Mouse (Mus musculus) embryonic facial prominence, embryonic 13.5 days (tissue): ENCODE results near the gene Atxn7l1. TPM values are rescaled to one million over a fixed set of nuclear protein-coding genes. Genes with fewer than 3 reads are reported as not detected.
A peak's percentile ranks its signal among the peaks of the same experiment; 100 is the strongest.

Experiments used
- ATAC-seq: fragments of 200-750 bp; cut with Nextera tagmentation; 2 replicates; pipeline ENCODE4 v1.8.0; 2017; ENCODE audit warnings: low read depth; ENCODE audit not compliant: insufficient number of reproducible peaks, insufficient read depth, low FRiP score, low TSS enrichment
- H3K27ac ChIP-seq: fragments of 300-500 bp; sonication (generic); 2 replicates; pipeline ENCODE4 v1.5.1; 2015; ENCODE audit warnings: moderate library complexity, mild to moderate bottlenecking, inconsistent platforms
- H3K27me3 ChIP-seq: fragments of 300-500 bp; sonication (generic); 2 replicates; pipeline ENCODE4 v1.6.1; 2015; ENCODE audit warnings: mild to moderate bottlenecking, inconsistent platforms
- H3K36me3 ChIP-seq: fragments of 300-500 bp; sonication (generic); 2 replicates; pipeline ENCODE4 v1.6.1; 2015; ENCODE audit warnings: mild to moderate bottlenecking, inconsistent platforms
- H3K4me1 ChIP-seq: fragments of 300-500 bp; sonication (generic); 2 replicates; pipeline ENCODE4 v1.6.1; 2015; ENCODE audit warnings: inconsistent platforms
- H3K4me2 ChIP-seq: fragments of 300-500 bp; sonication (generic); 2 replicates; pipeline ENCODE4 v1.6.1; 2015; ENCODE audit warnings: moderate library complexity, mild to moderate bottlenecking, inconsistent platforms
- H3K4me3 ChIP-seq: fragments of 300-500 bp; sonication (generic); 2 replicates; pipeline ENCODE4 v1.5.1; 2015; ENCODE audit warnings: mild to moderate bottlenecking, inconsistent platforms
- H3K9ac ChIP-seq: fragments of 300-500 bp; sonication (generic); 2 replicates; pipeline ENCODE4 v1.6.1; 2015; ENCODE audit warnings: mild to moderate bottlenecking, inconsistent platforms
- H3K9me3 ChIP-seq: fragments of 300-500 bp; sonication (generic); 2 replicates; pipeline ENCODE4 v1.6.1; 2016; ENCODE audit warnings: inconsistent platforms
- WGBS: fragments of 180-500 bp; shearing (Covaris S2); methylation state at CpG from one replicate; pipeline ENCODE4 v1.1.7; 2015; ENCODE audit warnings: mixed read lengths; 5-methylcytosine and 5-hydroxymethylcytosine counted together
- polyA plus RNA-seq: library from polyadenylated mRNA; unstranded; fragments of >200 nt; fragmentation: Nextera tagmentation; extraction: Ambion mirVana; gene quantifications from 2 replicates; pipeline ENCODE4 v1.2.1, GENCODE M21; 2015

The Atxn7l1 gene
- polyA plus RNA-seq, 1 experiment from 2014 or later, result 16.4 TPM

- peaks cover 23% of the 10 kb centered on the region for H3K4me1 ChIP-seq
- H3K27ac ChIP-seq, result no peak overlapping the region
- no peak for ATAC-seq
- no peaks in the 10 kb centered on the region for H3K36me3 ChIP-seq
- no peak overlapping the region for H3K4me3 ChIP-seq
- H3K4me2 ChIP-seq, result no peak overlapping the region
- WGBS, result 92% methylated on average over 2 of the region's 2 CpGs
- H3K9me3 ChIP-seq, result no peaks in the 10 kb centered on the region; the same call in 1 of the 2 replicates
- no peaks in the 10 kb centered on the region for H3K27me3 ChIP-seq
- no peak overlapping the region for H3K9ac ChIP-seq
These were observed 38.8 kb downstream of the Atxn7l1 start for GRCm38 (mm10) chr12:33186331-33186730.

- Histone ChIP-seq H3K9me3 (no peaks in the 10 kb centered on the region; the same call in 1 of the 2 replicates), H3K9ac (no peak overlapping the region)
- no peak for ATAC-seq
These were observed 42.6 kb downstream of the Atxn7l1 start for GRCm38 (mm10) chr12:33190133-33190532.

GRCm38 (mm10) chr12:33190633-33191032 lies 43.1 kb downstream of the Atxn7l1 start:
- no peaks in the 10 kb centered on the region for H3K27me3 ChIP-seq
- H3K9ac ChIP-seq, result no peak overlapping the region
- no peak for ATAC-seq
- peaks cover 42% of the 10 kb centered on the region for H3K4me1 ChIP-seq
- no peak overlapping the region for H3K4me2 ChIP-seq
- no peaks in the 10 kb centered on the region for H3K36me3 ChIP-seq
- whole genome bisulfite sequencing, result 62% methylated on average over 6 of the region's 6 CpGs
- H3K27ac ChIP-seq, result peak overlapping the region; percentile 16; the same call in 1 of the 2 replicates
- no peaks in the 10 kb centered on the region; the same call in 1 of the 2 replicates for H3K9me3 ChIP-seq
- no peak overlapping the region for H3K4me3 ChIP-seq

More at GRCm38 (mm10) chr12:33190133-33190532, 42.6 kb downstream of the Atxn7l1 start:
- no peak overlapping the region for H3K4me2 ChIP-seq
- WGBS, result 87% methylated on average over 7 of the region's 7 CpGs
- no peaks in the 10 kb centered on the region for H3K36me3 ChIP-seq
- peaks cover 38% of the 10 kb centered on the region for H3K4me1 ChIP-seq
- no peak overlapping the region for H3K4me3 ChIP-seq
- H3K27me3 ChIP-seq, result no peaks in the 10 kb centered on the region
- no peak overlapping the region for H3K27ac ChIP-seq

- H3K4me2 ChIP-seq, result peak overlapping the region; percentile 9; the same call in 1 of the 2 replicates
- no peaks in the 10 kb centered on the region; the same call in 1 of the 2 replicates for H3K9me3 ChIP-seq
- no peak overlapping the region for H3K4me3 ChIP-seq
- WGBS, result 39% methylated on average over 11 of the region's 11 CpGs
- no peak overlapping the region for H3K9ac ChIP-seq
- no peak for ATAC-seq
- peak overlapping the region; percentile 55; the same call in 1 of the 2 replicates for H3K27ac ChIP-seq
- H3K36me3 ChIP-seq, result peaks cover 5% of the 10 kb centered on the region; the same call in 1 of the 2 replicates
- H3K4me1 ChIP-seq, result peaks cover 42% of the 10 kb centered on the region
- H3K27me3 ChIP-seq, result no peaks in the 10 kb centered on the region
These were observed 46.0 kb downstream of the Atxn7l1 start for GRCm38 (mm10) chr12:33193408-33193901.

DNA sequence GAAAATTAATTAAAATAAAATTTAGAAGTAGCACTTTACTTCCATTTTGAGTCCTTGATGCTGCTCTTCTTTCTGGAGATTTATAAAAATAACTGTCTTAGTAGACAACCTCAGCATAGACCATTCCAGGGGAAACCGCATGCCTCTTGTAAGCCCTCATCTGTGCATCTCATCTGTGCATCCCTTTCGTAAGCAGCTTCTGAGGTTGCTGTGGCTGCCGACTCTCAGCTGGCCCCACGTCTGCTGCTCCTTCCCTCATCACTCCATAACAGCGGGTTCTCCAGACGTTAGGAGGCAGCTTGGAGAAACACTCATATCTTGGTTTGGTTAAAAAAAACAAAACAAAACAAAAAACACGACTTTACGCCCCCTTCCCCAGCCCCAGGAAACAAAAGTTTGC lies 47.7 kb downstream of the Atxn7l1 start:
- no peak for ATAC-seq
- no peak overlapping the region for H3K4me2 ChIP-seq
- H3K4me1 ChIP-seq, result peaks cover 40% of the 10 kb centered on the region
- H3K27me3 ChIP-seq, result no peaks in the 10 kb centered on the region
- H3K9ac ChIP-seq, result no peak overlapping the region
- H3K27ac ChIP-seq, result no peak overlapping the region
- H3K4me3 ChIP-seq, result no peak overlapping the region
- no peaks in the 10 kb centered on the region for H3K9me3 ChIP-seq
- H3K36me3 ChIP-seq, result peaks cover 5% of the 10 kb centered on the region; the same call in 1 of the 2 replicates
- 42% methylated on average over 8 of the region's 8 CpGs for WGBS

- peaks cover 28% of the 10 kb centered on the region for H3K4me1 ChIP-seq
- H3K4me3 ChIP-seq, result no peak overlapping the region
- no peaks in the 10 kb centered on the region for H3K27me3 ChIP-seq
- no peak overlapping the region for H3K4me2 ChIP-seq
- no peaks in the 10 kb centered on the region for H3K9me3 ChIP-seq
- H3K27ac ChIP-seq, result no peak overlapping the region
- WGBS, result 90% methylated on average over 6 of the region's 6 CpGs
- no peak overlapping the region for H3K9ac ChIP-seq
- no peak for ATAC-seq
- H3K36me3 ChIP-seq, result peaks cover 5% of the 10 kb centered on the region; the same call in 1 of the 2 replicates
These were observed 49.8 kb downstream of the Atxn7l1 start for GRCm38 (mm10) chr12:33197287-33197686.

DNA sequence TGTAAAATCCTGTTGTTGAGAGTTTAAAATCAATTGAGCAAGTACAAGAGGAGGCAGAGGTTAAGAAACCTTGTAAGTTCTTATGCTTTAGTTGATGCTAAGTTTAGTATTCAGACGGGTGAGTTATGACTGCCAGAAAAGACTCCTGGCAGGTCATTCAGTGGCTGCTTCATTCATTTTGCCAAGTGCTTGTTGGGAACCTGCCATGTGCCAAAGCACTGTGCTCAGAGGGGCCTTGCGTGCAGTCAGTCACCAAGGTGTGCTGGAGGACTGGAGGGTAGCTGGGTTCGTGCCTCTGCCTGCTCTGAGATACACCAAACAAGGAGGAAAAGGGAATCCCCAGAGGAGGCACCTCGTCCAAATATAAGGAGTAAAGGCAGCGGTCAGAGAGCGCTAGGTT lies 50.3 kb downstream of the Atxn7l1 start:
- no peaks in the 10 kb centered on the region for H3K27me3 ChIP-seq
- H3K9me3 ChIP-seq, result no peaks in the 10 kb centered on the region
- no peak overlapping the region for H3K9ac ChIP-seq
- peaks cover 5% of the 10 kb centered on the region; the same call in 1 of the 2 replicates for H3K36me3 ChIP-seq
- 80% methylated on average over 6 of the region's 6 CpGs for WGBS
- H3K4me1 ChIP-seq, result peaks cover 33% of the 10 kb centered on the region
- H3K4me2 ChIP-seq, result no peak overlapping the region
- no peak overlapping the region for H3K4me3 ChIP-seq
- no peak overlapping the region for H3K27ac ChIP-seq
- ATAC-seq, result no peak

DNA sequence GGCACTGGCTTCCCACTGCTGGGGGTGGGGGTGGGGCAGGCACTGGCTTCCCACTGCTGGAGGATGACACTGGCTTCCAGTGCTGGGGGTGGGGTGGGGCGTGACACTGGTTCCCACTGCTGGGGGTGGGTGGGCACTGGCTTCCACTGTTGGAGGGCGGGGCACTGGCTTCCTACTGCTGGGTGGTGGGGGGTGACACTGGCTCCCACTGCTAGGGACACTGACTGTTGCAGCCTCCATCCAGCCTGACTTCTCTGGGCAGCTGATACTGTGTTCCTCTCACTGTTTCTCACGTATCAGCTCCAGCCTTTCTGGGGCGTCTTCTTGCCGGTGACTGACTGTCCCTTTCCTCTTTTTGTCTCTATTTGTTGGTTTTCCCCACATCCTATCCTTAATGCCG lies 53.6 kb downstream of the Atxn7l1 start:
- no peaks in the 10 kb centered on the region for H3K9me3 ChIP-seq
- no peak for ATAC-seq
- H3K36me3 ChIP-seq, result peaks cover 5% of the 10 kb centered on the region; the same call in 1 of the 2 replicates
- WGBS, result 86% methylated on average over 6 of the region's 6 CpGs
- no peaks in the 10 kb centered on the region for H3K27me3 ChIP-seq
- no peak overlapping the region for H3K4me2 ChIP-seq
- H3K9ac ChIP-seq, result no peak overlapping the region
- no peak overlapping the region for H3K27ac ChIP-seq
- H3K4me1 ChIP-seq, result peaks cover 24% of the 10 kb centered on the region
- H3K4me3 ChIP-seq, result no peak overlapping the region

DNA sequence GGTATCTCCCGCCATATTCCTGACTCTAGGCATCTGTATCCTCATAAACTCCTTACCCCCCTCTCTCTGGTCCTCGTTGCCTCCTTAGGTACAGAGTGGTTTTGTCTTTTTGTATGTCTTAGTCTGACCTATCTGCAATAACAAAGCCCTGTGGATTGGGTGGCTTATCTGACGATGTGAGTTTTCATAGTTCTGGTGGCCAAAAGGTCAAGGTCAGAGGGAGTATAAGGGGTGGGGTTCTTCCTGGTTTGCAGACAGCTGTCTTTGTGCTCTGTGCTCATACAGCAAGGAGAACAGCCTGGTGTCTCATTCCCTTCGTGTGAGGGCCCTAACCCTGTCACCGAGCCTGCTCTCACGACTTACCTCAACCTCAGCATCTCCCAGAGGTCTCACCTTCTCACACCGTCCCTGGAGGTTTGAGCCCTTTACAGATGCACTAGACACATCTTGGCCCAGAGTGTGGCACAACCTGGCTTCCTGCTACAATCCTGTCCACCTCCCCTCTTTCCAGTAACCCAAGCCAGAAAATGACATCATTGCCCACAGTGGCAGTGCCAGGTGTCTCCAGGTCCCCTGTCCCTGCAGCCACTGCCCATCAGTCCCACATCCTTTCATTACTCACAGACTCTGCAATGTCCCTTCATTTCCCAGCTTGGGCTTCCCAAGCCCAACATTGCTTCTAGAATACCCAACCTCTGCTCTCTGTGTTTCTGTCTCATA lies 54.2 kb downstream of the Atxn7l1 start:
- H3K4me3 ChIP-seq, result no peak overlapping the region
- H3K36me3 ChIP-seq, result peaks cover 2% of the 10 kb centered on the region; the same call in 1 of the 2 replicates
- H3K9me3 ChIP-seq, result no peaks in the 10 kb centered on the region
- 75% methylated on average over 7 of the region's 7 CpGs for WGBS
- H3K9ac ChIP-seq, result no peak overlapping the region
- H3K4me1 ChIP-seq, result peaks cover 24% of the 10 kb centered on the region
- no peaks in the 10 kb centered on the region for H3K27me3 ChIP-seq
- no peak for ATAC-seq
- H3K4me2 ChIP-seq, result no peak overlapping the region
- H3K27ac ChIP-seq, result no peak overlapping the region

DNA sequence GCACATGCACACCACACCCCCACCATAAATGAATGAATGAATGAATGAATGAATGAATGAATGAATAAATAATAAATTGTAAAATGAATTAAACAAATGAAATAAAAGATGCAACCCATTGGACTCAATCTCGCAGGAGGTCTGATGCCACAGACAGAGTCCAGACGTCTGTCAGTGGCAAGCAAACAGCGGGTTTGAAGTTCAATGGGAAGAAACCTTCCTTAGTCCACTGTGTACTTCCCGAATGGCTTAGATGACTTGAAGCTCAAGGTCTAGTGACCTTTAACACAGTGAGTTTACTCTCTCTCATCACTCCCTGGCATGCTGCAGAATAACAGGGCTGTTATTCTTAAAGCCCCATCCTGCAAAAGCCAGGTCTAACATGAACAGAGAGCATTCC lies 57.8 kb downstream of the Atxn7l1 start:
- Histone ChIP-seq H3K9me3 (no peaks in the 10 kb centered on the region), H3K4me2 (no peak overlapping the region), H3K4me1 (peaks cover 24% of the 10 kb centered on the region), H3K27ac (no peak overlapping the region), H3K36me3 (no peaks in the 10 kb centered on the region), H3K9ac (no peak overlapping the region), H3K27me3 (no peaks in the 10 kb centered on the region), H3K4me3 (no peak overlapping the region)
- no peak for ATAC-seq
- WGBS, result 84% methylated on average over 4 of the region's 4 CpGs

- H3K4me3 ChIP-seq, result no peak overlapping the region
- no peak overlapping the region for H3K4me2 ChIP-seq
- H3K9ac ChIP-seq, result no peak overlapping the region
- H3K9me3 ChIP-seq, result no peaks in the 10 kb centered on the region
- peaks cover 24% of the 10 kb centered on the region for H3K4me1 ChIP-seq
- 80% methylated on average over 6 of the region's 6 CpGs for WGBS
- H3K27me3 ChIP-seq, result no peaks in the 10 kb centered on the region
- no peak for ATAC-seq
- no peaks in the 10 kb centered on the region for H3K36me3 ChIP-seq
- H3K27ac ChIP-seq, result no peak overlapping the region
These were observed 58.8 kb downstream of the Atxn7l1 start for GRCm38 (mm10) chr12:33206300-33206699.

GRCm38 (mm10) chr12:33210856-33211255 lies 63.4 kb downstream of the Atxn7l1 start:
- 76% methylated on average over 4 of the region's 4 CpGs for WGBS
- H3K4me2 ChIP-seq, result no peak overlapping the region
- H3K4me1 ChIP-seq, result peaks cover under 1% of the 10 kb centered on the region; the same call in 1 of the 2 replicates
- no peak overlapping the region for H3K4me3 ChIP-seq
- ATAC-seq, result no peak
- no peaks in the 10 kb centered on the region for H3K9me3 ChIP-seq
- no peak overlapping the region for H3K9ac ChIP-seq
- H3K27ac ChIP-seq, result no peak overlapping the region
- H3K36me3 ChIP-seq, result no peaks in the 10 kb centered on the region
- H3K27me3 ChIP-seq, result no peaks in the 10 kb centered on the region
